Mouse (Mus musculus): ENCODE measurements around the gene Gjc2.

- TF ChIP-seq CTCF (IDR thresholded peaks at IDR 0.05; ENCODE audit: insufficient read depth, low read length): no peak
- no peak for TF ChIP-seq POLR2A (IDR thresholded peaks at IDR 0.05; ENCODE audit: borderline replicate concordance, extremely low read depth, low read depth, low read length)
These were observed 35.5 kb upstream of the Gjc2 start for GRCm38 (mm10) chr11:59218389-59218998.
